Mouse (Mus musculus) embryonic facial prominence, embryonic 10.5 days (tissue): ENCODE measurements at regions not wholly inside any gene's neighbourhood (a gene's known extent, or its start where the extent isn't known, plus 50 kb on each side); places are given as distances from the start of the nearest gene placed in this dataset.
A peak's percentile ranks its signal among the peaks of the same experiment; 100 is the strongest.

Source experiments
- DNase-seq: peaks from one replicate; pipeline ENCODE4 v3.0.0-alpha.2; 2017; ENCODE audit warnings: low spot score
- H3K27ac ChIP-seq: fragments of 300-500 bp; sonication (generic); replicated peaks from 2 replicates; pipeline ENCODE4 v1.5.1; 2016; ENCODE audit warnings: mild to moderate bottlenecking
- H3K27me3 ChIP-seq: fragments of 300-500 bp; sonication (generic); replicated peaks from 2 replicates; pipeline ENCODE4 v1.6.1; 2016; ENCODE audit warnings: low read depth, mild to moderate bottlenecking; ENCODE audit not compliant: poor library complexity, severe bottlenecking
- H3K36me3 ChIP-seq: fragments of 300-500 bp; sonication (generic); replicated peaks from 2 replicates; pipeline ENCODE4 v1.6.1; 2016; ENCODE audit warnings: mild to moderate bottlenecking, moderate library complexity
- H3K4me1 ChIP-seq: fragments of 300-500 bp; sonication (generic); 2 replicates; pipeline ENCODE4 v1.6.1; 2016
- H3K4me3 ChIP-seq: fragments of 300-500 bp; sonication (generic); 2 replicates; pipeline ENCODE4 v1.5.1; 2016; ENCODE audit warnings: mild to moderate bottlenecking, moderate library complexity
- H3K9me3 ChIP-seq: fragments of 300-500 bp; sonication (generic); 2 replicates; pipeline ENCODE4 v1.6.1; 2016; ENCODE audit warnings: mild to moderate bottlenecking
- WGBS: fragments of 180-500 bp; shearing (Covaris S2); methylation state at CpG from one replicate; pipeline ENCODE4 v1.1.7; 2016; 5-methylcytosine and 5-hydroxymethylcytosine counted together

- no peaks in the 10 kb centered on the region for H3K27me3 ChIP-seq
- no peaks in the 10 kb centered on the region for H3K9me3 ChIP-seq
- peaks cover 7% of the 10 kb centered on the region for H3K4me1 ChIP-seq
- no peak for DNase-seq
- no peak overlapping the region for H3K27ac ChIP-seq
- no peaks in the 10 kb centered on the region for H3K36me3 ChIP-seq
- no peak overlapping the region for H3K4me3 ChIP-seq
- WGBS = 80% methylated on average over 3 of the region's 3 CpGs
Observed at GRCm38 (mm10) chr8:113916649-113917048, 68.1 kb upstream of the Adamts18 start.

DNA sequence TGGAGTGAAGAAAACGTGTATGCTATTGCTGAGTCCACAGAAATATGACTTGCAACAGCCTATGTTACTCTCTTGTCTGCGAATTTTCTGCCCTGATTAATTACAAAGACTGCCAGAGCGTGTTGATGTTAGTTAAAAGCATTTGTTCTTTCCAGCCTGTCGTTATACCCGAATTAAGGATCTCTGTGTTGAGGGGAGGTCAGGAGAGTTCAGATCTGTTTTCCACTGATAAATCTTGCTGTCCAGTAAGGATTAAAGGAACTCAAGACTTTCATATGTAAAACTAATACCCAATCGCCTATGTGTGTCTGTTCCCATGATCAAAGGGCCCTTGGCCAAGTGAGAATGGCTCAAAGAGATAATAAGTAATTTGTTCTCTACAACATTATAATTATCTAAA, 68.7 kb upstream of the Adamts18 start:
- H3K27ac ChIP-seq = no peak overlapping the region
- no peak for DNase-seq
- H3K36me3 ChIP-seq = no peaks in the 10 kb centered on the region
- 50% methylated on average over 6 of the region's 6 CpGs for WGBS
- no peak overlapping the region for H3K4me3 ChIP-seq
- no peaks in the 10 kb centered on the region for H3K27me3 ChIP-seq
- H3K4me1 ChIP-seq = peaks cover 7% of the 10 kb centered on the region
- H3K9me3 ChIP-seq = no peaks in the 10 kb centered on the region

GRCm38 (mm10) chr8:113920306-113920705, 71.8 kb upstream of the Adamts18 start:
- no peaks in the 10 kb centered on the region for H3K36me3 ChIP-seq
- no peak overlapping the region for H3K4me3 ChIP-seq
- peaks cover 7% of the 10 kb centered on the region for H3K4me1 ChIP-seq
- no peak for DNase-seq
- 82% methylated on average over 2 of the region's 2 CpGs for WGBS
- H3K9me3 ChIP-seq = no peaks in the 10 kb centered on the region
- no peaks in the 10 kb centered on the region for H3K27me3 ChIP-seq
- no peak overlapping the region for H3K27ac ChIP-seq

DNA sequence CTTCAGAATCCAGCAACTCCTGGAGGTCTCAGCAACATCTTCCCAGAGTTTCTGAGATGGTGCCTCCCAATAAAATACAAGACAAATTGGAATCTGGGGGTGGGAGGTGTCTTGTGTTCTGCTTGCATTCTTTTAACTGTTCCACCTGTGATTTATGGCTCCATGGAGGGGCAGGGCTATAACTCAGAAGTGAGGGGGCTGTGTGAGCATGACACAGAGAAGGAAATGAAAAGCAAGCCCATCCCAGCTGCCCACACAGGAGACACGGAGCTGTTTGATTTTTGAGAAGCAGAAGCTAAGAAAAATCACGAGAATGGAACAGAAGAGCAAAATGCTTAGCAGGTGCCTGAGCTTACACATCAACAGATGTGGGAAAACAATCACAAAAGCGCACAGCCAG, 74.8 kb upstream of the Adamts18 start:
- Histone ChIP-seq H3K4me3 (no peak overlapping the region), H3K27me3 (no peaks in the 10 kb centered on the region), H3K9me3 (no peaks in the 10 kb centered on the region), H3K36me3 (no peaks in the 10 kb centered on the region), H3K27ac (no peak overlapping the region), H3K4me1 (no peaks in the 10 kb centered on the region)
- DNase-seq = no peak
- WGBS = 72% methylated on average over 3 of the region's 3 CpGs

GRCm38 (mm10) chr8:113953721-113954120, 105.2 kb upstream of the Adamts18 start:
- H3K27ac ChIP-seq = no peak overlapping the region
- peaks cover 13% of the 10 kb centered on the region for H3K4me1 ChIP-seq
- H3K9me3 ChIP-seq = no peaks in the 10 kb centered on the region
- no peak for DNase-seq
- no peak overlapping the region for H3K4me3 ChIP-seq
- no peaks in the 10 kb centered on the region for H3K27me3 ChIP-seq
- H3K36me3 ChIP-seq = no peaks in the 10 kb centered on the region
- 90% methylated on average over 3 of the region's 3 CpGs for WGBS

GRCm38 (mm10) chr8:113956439-113957043, 108.0 kb upstream of the Adamts18 start:
- 86% methylated on average over 14 of the region's 14 CpGs for whole genome bisulfite sequencing
- no peak overlapping the region for H3K4me3 ChIP-seq
- DNase-seq = no peak
- peaks cover 16% of the 10 kb centered on the region for H3K4me1 ChIP-seq
- no peaks in the 10 kb centered on the region for H3K36me3 ChIP-seq
- no peak overlapping the region for H3K27ac ChIP-seq
- no peaks in the 10 kb centered on the region for H3K9me3 ChIP-seq
- no peaks in the 10 kb centered on the region for H3K27me3 ChIP-seq

GRCm38 (mm10) chr8:113957821-113958220, 109.3 kb upstream of the Adamts18 start:
- Histone ChIP-seq H3K27me3 (no peaks in the 10 kb centered on the region), H3K4me1 (peaks cover 16% of the 10 kb centered on the region), H3K27ac (no peak overlapping the region), H3K9me3 (no peaks in the 10 kb centered on the region), H3K4me3 (no peak overlapping the region), H3K36me3 (no peaks in the 10 kb centered on the region)
- 68% methylated on average over 6 of the region's 6 CpGs for WGBS
- DNase-seq = no peak

- WGBS = 79% methylated on average over 5 of the region's 5 CpGs
- no peak for DNase-seq
- Histone ChIP-seq H3K4me1 (peaks cover 40% of the 10 kb centered on the region), H3K9me3 (no peaks in the 10 kb centered on the region), H3K4me3 (no peak overlapping the region), H3K36me3 (no peaks in the 10 kb centered on the region), H3K27ac (no peak overlapping the region), H3K27me3 (peaks cover 6% of the 10 kb centered on the region; the same call in 1 of the 2 replicates)
Observed at GRCm38 (mm10) chr8:113975810-113976209, 127.3 kb upstream of the Adamts18 start.

DNA sequence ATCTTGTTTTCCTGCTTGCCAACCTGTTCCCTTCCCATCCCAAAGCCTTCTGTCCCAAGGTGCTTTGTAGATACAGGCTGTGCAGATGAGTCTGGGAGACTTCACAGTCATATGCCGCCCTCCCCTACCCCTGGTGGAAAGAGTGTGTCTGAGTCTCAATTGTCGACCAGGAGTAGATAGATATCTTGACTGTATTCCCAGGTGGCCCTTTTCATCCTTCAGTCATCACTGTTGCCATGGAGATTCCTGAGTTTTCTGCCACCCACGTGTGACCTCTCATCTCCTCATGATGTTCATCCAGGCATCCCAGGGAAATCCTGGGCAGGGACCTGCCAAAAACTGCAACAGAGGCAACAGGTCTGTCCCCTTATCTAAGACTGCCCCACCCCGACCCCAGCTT, 128.1 kb upstream of the Adamts18 start:
- no peak overlapping the region for H3K4me3 ChIP-seq
- peak overlapping the region; percentile 55; the same call in 1 of the 2 replicates for H3K27ac ChIP-seq
- H3K36me3 ChIP-seq = no peaks in the 10 kb centered on the region
- peaks cover 8% of the 10 kb centered on the region; the same call in 1 of the 2 replicates for H3K27me3 ChIP-seq
- 45% methylated on average over 4 of the region's 4 CpGs for WGBS
- H3K9me3 ChIP-seq = no peaks in the 10 kb centered on the region
- DNase-seq = no peak
- peaks cover 48% of the 10 kb centered on the region for H3K4me1 ChIP-seq

GRCm38 (mm10) chr8:113977072-113977471, 128.5 kb upstream of the Adamts18 start:
- Histone ChIP-seq H3K9me3 (no peaks in the 10 kb centered on the region), H3K36me3 (no peaks in the 10 kb centered on the region), H3K27me3 (peaks cover 11% of the 10 kb centered on the region; the same call in 1 of the 2 replicates), H3K4me1 (peaks cover 53% of the 10 kb centered on the region), H3K4me3 (no peak overlapping the region), H3K27ac (peak overlapping the region; percentile 55; the same call in 1 of the 2 replicates)
- WGBS = 62% methylated on average over 4 of the region's 4 CpGs
- no peak for DNase-seq

GRCm38 (mm10) chr8:113978946-113979345, 130.4 kb upstream of the Adamts18 start:
- Histone ChIP-seq H3K36me3 (no peaks in the 10 kb centered on the region), H3K27me3 (peaks cover 26% of the 10 kb centered on the region), H3K9me3 (no peaks in the 10 kb centered on the region), H3K4me1 (peaks cover 58% of the 10 kb centered on the region), H3K4me3 (no peak overlapping the region), H3K27ac (no peak overlapping the region)
- WGBS = 55% methylated on average over 9 of the region's 9 CpGs
- no peak for DNase-seq

DNA sequence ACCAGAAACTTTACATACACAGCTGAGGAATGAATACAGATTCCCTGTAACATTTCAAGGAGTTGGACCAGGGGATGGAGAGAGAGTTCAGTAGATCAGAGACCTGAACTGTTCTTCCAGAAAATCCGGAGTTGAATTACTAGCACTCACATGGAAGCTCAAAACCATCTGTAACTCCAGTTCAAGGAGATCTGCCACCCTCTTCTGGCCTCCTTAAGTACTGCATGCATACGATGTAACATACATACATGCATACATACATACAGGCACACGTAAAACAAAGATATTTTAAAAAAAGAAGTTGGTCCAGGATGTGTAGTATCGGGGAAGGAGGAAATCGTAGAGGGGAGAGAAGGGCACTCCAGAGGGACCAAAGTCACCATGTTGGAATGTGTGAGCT, 131.3 kb upstream of the Adamts18 start:
- H3K27ac ChIP-seq = no peak overlapping the region
- peaks cover 26% of the 10 kb centered on the region for H3K27me3 ChIP-seq
- H3K4me1 ChIP-seq = peaks cover 56% of the 10 kb centered on the region
- no peak overlapping the region for H3K4me3 ChIP-seq
- no peaks in the 10 kb centered on the region for H3K9me3 ChIP-seq
- 92% methylated on average over 5 of the region's 5 CpGs for WGBS
- DNase-seq = no peak
- H3K36me3 ChIP-seq = no peaks in the 10 kb centered on the region

- Histone ChIP-seq H3K4me1 (peaks cover 59% of the 10 kb centered on the region), H3K9me3 (no peaks in the 10 kb centered on the region), H3K36me3 (no peaks in the 10 kb centered on the region), H3K27ac (no peak overlapping the region), H3K4me3 (no peak overlapping the region), H3K27me3 (peaks cover 23% of the 10 kb centered on the region)
- no peak for DNase-seq
- 16% methylated on average over 1 of the region's 1 CpGs for WGBS
Observed at GRCm38 (mm10) chr8:113981339-113981738, 132.8 kb upstream of the Adamts18 start.
